Mouse (Mus musculus) midbrain, postnatal 0 days (tissue): ENCODE data around the gene Itga11. TPM values are rescaled to one million over a fixed set of nuclear protein-coding genes. Genes with fewer than 3 reads are reported as not detected.
"Not testable (repeated sequence)": the region's sequence is repeated elsewhere in the genome, so short reads cannot be mapped to it uniquely, and the experiment has no call there.

Experiments used
- ATAC-seq: fragments of 200-750 bp; cut with Nextera tagmentation; 2 replicates; pipeline ENCODE4 v1.8.0; 2017; ENCODE audit warnings: moderate number of reproducible peaks, mild to moderate bottlenecking, moderate TSS enrichment, moderate library complexity; ENCODE audit not compliant: low FRiP score
- DNase-seq: peaks from one replicate; pipeline ENCODE4 v3.0.0-alpha.2; 2015; ENCODE audit warnings: low spot score
- H3K27ac ChIP-seq: fragments of 300-500 bp; sonication (generic); 2 replicates; pipeline ENCODE4 v1.5.1; 2014; ENCODE audit warnings: low read depth, mild to moderate bottlenecking, low read length, mixed read lengths
- H3K27me3 ChIP-seq: fragments of 300-500 bp; sonication (generic); 2 replicates; pipeline ENCODE4 v1.6.1; 2014; ENCODE audit warnings: low read length, control low read depth, mixed read lengths; ENCODE audit not compliant: insufficient read depth
- H3K36me3 ChIP-seq: fragments of 300-500 bp; sonication (generic); 2 replicates; pipeline ENCODE4 v1.6.1; 2014; ENCODE audit warnings: low read length, control low read depth, mixed read lengths; ENCODE audit not compliant: insufficient read depth
- H3K4me1 ChIP-seq: fragments of 300-500 bp; sonication (generic); 2 replicates; pipeline ENCODE4 v1.6.1; 2014; ENCODE audit warnings: mild to moderate bottlenecking, control low read depth, antibody characterized with exemption, low read length, mixed read lengths; ENCODE audit not compliant: insufficient read depth
- H3K4me2 ChIP-seq: fragments of 300-500 bp; sonication (generic); 2 replicates; pipeline ENCODE4 v1.6.1; 2014; ENCODE audit warnings: low read depth, mild to moderate bottlenecking, low read length, mixed read lengths; ENCODE audit not compliant: poor library complexity, severe bottlenecking
- H3K4me3 ChIP-seq: fragments of 300-500 bp; sonication (generic); 2 replicates; pipeline ENCODE4 v1.5.1; 2014; ENCODE audit warnings: low read depth, mild to moderate bottlenecking, low read length, moderate library complexity
- H3K9ac ChIP-seq: fragments of 300-500 bp; sonication (generic); replicated peaks from 2 replicates; pipeline ENCODE4 v1.6.1; 2014; ENCODE audit warnings: mild to moderate bottlenecking, low read length, moderate library complexity, mixed read lengths; ENCODE audit not compliant: poor library complexity, severe bottlenecking
- H3K9me3 ChIP-seq: fragments of 300-500 bp; sonication (generic); 2 replicates; pipeline ENCODE4 v1.6.1; 2016; ENCODE audit warnings: low read length, control low read depth
- CTCF ChIP-seq: IDR thresholded peaks from 2 replicates; pipeline ENCODE4 v1.5.1; 2016; ENCODE audit warnings: antibody characterized with exemption, mild to moderate bottlenecking
- WGBS: fragments of 180-500 bp; shearing (Covaris S2); extraction: QIAGEN DNeasy Blood & Tissue Kit; methylation state at CpG from one replicate; pipeline ENCODE4 v1.1.7; 2014; 5-methylcytosine and 5-hydroxymethylcytosine counted together
- polyA plus RNA-seq: library from polyadenylated mRNA; unstranded; fragments of >200 nt; fragmentation: Nextera tagmentation; extraction: Ambion mirVana; gene quantifications from 2 replicates; pipeline ENCODE4 v1.2.1, GENCODE M21; 2015
- total RNA-seq: library from RNA; depleted of rRNA; stranded (reverse); fragments of >200 nt; gene quantifications from 2 replicates; pipeline ENCODE4 v1.2.3, GENCODE M21; 2014

The Itga11 gene
- total and polyA plus RNA-seq, 2 experiments from 2014 or later, result 0.52 to 2.3 TPM

DNA sequence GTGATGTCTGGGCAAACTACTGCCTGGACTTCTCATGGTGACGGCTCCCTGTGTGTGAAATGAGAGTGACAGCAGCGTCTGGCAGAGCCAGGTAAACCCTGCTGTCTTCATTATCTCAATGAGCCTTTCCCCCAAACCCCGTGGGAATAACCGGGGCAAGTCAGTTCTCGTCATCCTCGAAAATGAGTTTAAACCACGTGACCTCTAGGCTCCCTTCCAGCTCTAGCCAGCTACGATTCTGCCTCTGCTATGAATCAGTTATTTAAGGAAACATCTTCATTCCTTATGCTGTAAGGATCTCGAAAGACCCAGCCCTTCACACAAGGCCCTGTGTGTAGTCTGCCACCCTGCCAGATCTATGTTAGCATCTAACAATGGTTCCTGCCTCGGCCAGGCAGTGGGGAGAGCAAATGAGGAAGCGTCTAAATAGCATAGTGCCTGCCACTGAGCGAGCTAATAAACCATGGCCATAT lies 139.5 kb downstream of the Itga11 start:
- 50% methylated on average over 12 of the region's 12 CpGs for WGBS

GRCm38 (mm10) chr9:62817828-62818614 lies 140.4 kb downstream of the Itga11 start:
- 67% methylated on average over 4 of the region's 4 CpGs for WGBS
- Histone ChIP-seq H3K4me3 (no peak overlapping the region), H3K9ac (no peak overlapping the region), H3K9me3 (no peaks in the 10 kb centered on the region), H3K4me1 (no peaks in the 10 kb centered on the region), H3K36me3 (no peaks in the 10 kb centered on the region), H3K4me2 (no peak overlapping the region), H3K27ac (no peak overlapping the region), H3K27me3 (no peaks in the 10 kb centered on the region)
- ATAC-seq (no peak), DNase-seq (no peak)
- no peak for TF ChIP-seq CTCF

More for the DNA sequence above, 139.5 kb downstream of the Itga11 start:
- no peak for TF ChIP-seq CTCF
- no peak overlapping the region for H3K4me2 ChIP-seq
- H3K4me3 ChIP-seq, result no peak overlapping the region
- H3K9ac ChIP-seq, result no peak overlapping the region
- DNase-seq, result peak; percentile 53
- no peaks in the 10 kb centered on the region for H3K36me3 ChIP-seq
- H3K9me3 ChIP-seq, result no peaks in the 10 kb centered on the region
- H3K27me3 ChIP-seq, result no peaks in the 10 kb centered on the region
- ATAC-seq, result no peak
- peaks cover 4% of the 10 kb centered on the region; the same call in 1 of the 2 replicates for H3K4me1 ChIP-seq
- H3K27ac ChIP-seq, result no peak overlapping the region

- no peaks in the 10 kb centered on the region for H3K27me3 ChIP-seq
- DNase-seq (no peak), ATAC-seq (no peak)
- no peaks in the 10 kb centered on the region for H3K9me3 ChIP-seq
- no peak for TF ChIP-seq CTCF
- no peak overlapping the region for H3K4me2 ChIP-seq
- no peak overlapping the region for H3K9ac ChIP-seq
- no peak overlapping the region for H3K4me3 ChIP-seq
- 81% methylated on average over 3 of the region's 3 CpGs for WGBS
- no peaks in the 10 kb centered on the region for H3K36me3 ChIP-seq
- no peak overlapping the region for H3K27ac ChIP-seq
- H3K4me1 ChIP-seq, result no peaks in the 10 kb centered on the region
Observed at GRCm38 (mm10) chr9:62819494-62819893, 141.9 kb downstream of the Itga11 start.

DNA sequence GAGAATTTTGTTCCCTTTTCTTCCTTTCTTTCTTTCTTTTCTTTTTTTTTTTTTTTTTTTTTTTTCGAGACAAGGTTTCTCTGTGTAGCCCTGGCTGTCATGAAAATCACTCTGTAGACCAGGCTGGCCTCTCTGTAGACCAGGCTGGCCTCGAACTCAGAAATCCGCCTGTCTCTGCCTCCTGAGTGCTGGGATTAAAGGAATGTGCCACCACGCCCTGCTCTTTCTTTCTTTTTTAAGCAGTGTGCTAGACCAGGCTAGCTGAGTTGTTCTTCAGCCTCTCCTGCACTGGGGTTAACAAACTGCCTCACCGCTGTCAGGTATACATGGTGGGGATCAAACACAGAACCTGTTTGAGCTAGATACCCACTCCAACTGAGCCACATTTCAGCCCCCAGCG lies 142.3 kb downstream of the Itga11 start:
- H3K9me3 ChIP-seq, H3K27me3 ChIP-seq, H3K4me2 ChIP-seq, ATAC-seq, H3K4me1 ChIP-seq, H3K36me3 ChIP-seq, H3K9ac ChIP-seq, H3K4me3 ChIP-seq, DNase-seq, H3K27ac ChIP-seq: not testable (repeated sequence)
- 77% methylated on average over 6 of the region's 6 CpGs for WGBS

DNA sequence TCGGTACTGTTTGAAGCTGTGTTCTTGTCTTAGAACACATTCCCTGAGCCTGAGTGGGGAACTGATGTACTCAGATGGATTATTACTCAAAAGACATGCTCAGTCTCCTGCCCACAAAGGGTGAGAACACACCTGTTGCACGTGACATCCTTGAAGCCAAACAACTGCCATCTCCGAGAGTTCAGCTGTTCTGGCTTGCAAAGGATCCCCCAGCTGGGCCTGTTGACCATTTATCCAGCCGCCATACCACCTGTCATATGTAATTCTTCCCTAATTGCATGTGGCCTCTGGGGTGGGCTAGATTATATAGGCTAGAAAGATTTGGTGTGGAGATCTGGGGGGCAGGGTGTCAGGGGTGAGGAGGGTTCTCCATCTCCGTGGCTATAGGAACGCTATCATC lies 143.2 kb downstream of the Itga11 start:
- ATAC-seq (no peak), DNase-seq (no peak)
- no peak overlapping the region for H3K4me2 ChIP-seq
- no peak for TF ChIP-seq CTCF
- no peaks in the 10 kb centered on the region for H3K36me3 ChIP-seq
- no peaks in the 10 kb centered on the region for H3K4me1 ChIP-seq
- no peak overlapping the region for H3K4me3 ChIP-seq
- no peak overlapping the region for H3K9ac ChIP-seq
- 88% methylated on average over 6 of the region's 6 CpGs for WGBS
- H3K27me3 ChIP-seq, result no peaks in the 10 kb centered on the region
- no peak overlapping the region for H3K27ac ChIP-seq
- no peaks in the 10 kb centered on the region for H3K9me3 ChIP-seq

DNA sequence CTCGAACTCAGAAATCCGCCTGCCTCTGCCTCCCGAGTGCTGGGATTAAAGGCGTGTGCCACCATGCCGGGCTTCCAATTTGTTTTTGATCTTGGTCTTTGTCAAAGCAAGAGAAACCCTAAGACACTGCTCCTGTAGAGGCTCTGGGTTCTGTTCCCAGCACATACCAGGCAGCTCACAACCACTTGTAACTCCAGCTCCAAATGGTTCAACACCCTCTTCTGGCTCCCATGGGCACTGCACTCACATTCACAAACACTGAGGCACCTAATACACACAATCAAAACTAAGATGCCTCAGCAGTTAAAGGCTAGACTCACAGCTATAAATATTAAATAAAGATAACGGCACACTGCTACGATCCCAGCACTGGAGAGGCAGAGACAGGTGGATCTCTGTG lies 144.2 kb downstream of the Itga11 start:
- DNase-seq (no peak), ATAC-seq (no peak)
- Histone ChIP-seq H3K9me3 (no peaks in the 10 kb centered on the region), H3K9ac (no peak overlapping the region), H3K27ac (no peak overlapping the region), H3K36me3 (no peaks in the 10 kb centered on the region), H3K27me3 (no peaks in the 10 kb centered on the region), H3K4me1 (peaks cover 3% of the 10 kb centered on the region; the same call in 1 of the 2 replicates), H3K4me2 (no peak overlapping the region), H3K4me3 (no peak overlapping the region)
- 96% methylated on average over 7 of the region's 7 CpGs for WGBS
- no peak for TF ChIP-seq CTCF
